Mouse (Mus musculus): ENCODE data around the gene Arf5. TPM values are rescaled to one million over a fixed set of nuclear protein-coding genes. Genes with fewer than 3 reads are reported as not detected.

The Arf5 gene
- polyA plus RNA-seq, 1 experiment from 2014 or later = 340 TPM

- H3K4me2 ChIP-seq = no peak overlapping the region
- ATAC-seq (ENCODE audit: insufficient read depth, low FRiP score, low read depth) = no peak
Observed at GRCm38 (mm10) chr6:28418449-28418848, 4.9 kb upstream of the Arf5 start.

GRCm38 (mm10) chr6:28419673-28420072 lies 3.7 kb upstream of the Arf5 start:
- H3K27me3 ChIP-seq (replicated peaks) = no peaks in the 10 kb centered on the region
- H3K27ac ChIP-seq = no peak overlapping the region
- no peak for ATAC-seq (ENCODE audit: insufficient read depth, low FRiP score, low read depth)
- H3K9ac ChIP-seq = no peak overlapping the region
- peaks cover 20% of the 10 kb centered on the region for H3K36me3 ChIP-seq
- H3K9me3 ChIP-seq = no peaks in the 10 kb centered on the region
- WGBS = 65% methylated on average over 2 of the region's 2 CpGs
- H3K4me1 ChIP-seq = peaks cover 17% of the 10 kb centered on the region
- no peak overlapping the region for H3K4me3 ChIP-seq (replicated peaks)
- peak overlapping the region; percentile 79; the same call in 1 of the 2 replicates for H3K4me2 ChIP-seq

More at GRCm38 (mm10) chr6:28418449-28418848, 4.9 kb upstream of the Arf5 start:
- Histone ChIP-seq H3K9ac (no peak overlapping the region), H3K4me1 (peaks cover 11% of the 10 kb centered on the region), H3K9me3 (no peaks in the 10 kb centered on the region), H3K27me3 (replicated peaks) (no peaks in the 10 kb centered on the region), H3K4me3 (replicated peaks) (no peak overlapping the region), H3K36me3 (peaks cover 20% of the 10 kb centered on the region), H3K27ac (no peak overlapping the region)
- 82% methylated on average over 14 of the region's 14 CpGs for WGBS

- H3K4me3 ChIP-seq (replicated peaks) = peak overlapping the region; percentile 81
- H3K4me1 ChIP-seq = peaks cover 22% of the 10 kb centered on the region
- no peak for ATAC-seq (ENCODE audit: insufficient read depth, low FRiP score, low read depth)
- no peaks in the 10 kb centered on the region for H3K27me3 ChIP-seq (replicated peaks)
- H3K9ac ChIP-seq = 0 out of 2 replicates have a peak overlapping the region, but pooled peaks have one; percentile 72
- H3K9me3 ChIP-seq = no peaks in the 10 kb centered on the region
- no peak overlapping the region for H3K27ac ChIP-seq
- H3K36me3 ChIP-seq = peaks cover 17% of the 10 kb centered on the region
- 75% methylated on average over 17 of the region's 17 CpGs for WGBS
- peak overlapping the region; percentile 79 for H3K4me2 ChIP-seq
Observed at GRCm38 (mm10) chr6:28420361-28420760, 3.0 kb upstream of the Arf5 start.

- H3K9ac ChIP-seq = peak overlapping the region; percentile 72; the same call in 1 of the 2 replicates
- H3K4me3 ChIP-seq (replicated peaks) = peak overlapping the region; percentile 81
- no peaks in the 10 kb centered on the region for H3K27me3 ChIP-seq (replicated peaks)
- peaks cover 22% of the 10 kb centered on the region for H3K4me1 ChIP-seq
- ATAC-seq (ENCODE audit: insufficient read depth, low FRiP score, low read depth) = no peak
- peaks cover 19% of the 10 kb centered on the region for H3K36me3 ChIP-seq
- no peaks in the 10 kb centered on the region for H3K9me3 ChIP-seq
- peak overlapping the region; percentile 79 for H3K27ac ChIP-seq
- WGBS = 14% methylated on average over 13 of the region's 13 CpGs
- H3K4me2 ChIP-seq = peak overlapping the region; percentile 79
Observed at GRCm38 (mm10) chr6:28420865-28421264, 2.5 kb upstream of the Arf5 start.

- H3K4me3 ChIP-seq (replicated peaks) = peak overlapping the region; percentile 81
- H3K4me1 ChIP-seq = peaks cover 22% of the 10 kb centered on the region
- H3K36me3 ChIP-seq = peaks cover 23% of the 10 kb centered on the region
- WGBS = under 1% methylated on average over 27 of the region's 27 CpGs
- H3K9ac ChIP-seq = peak overlapping the region; percentile 72
- H3K4me2 ChIP-seq = peak overlapping the region; percentile 79
- ATAC-seq (ENCODE audit: insufficient read depth, low FRiP score, low read depth) = peak; percentile 92
- H3K27ac ChIP-seq = peak overlapping the region; percentile 79
- H3K27me3 ChIP-seq (replicated peaks) = no peaks in the 10 kb centered on the region
- H3K9me3 ChIP-seq = no peaks in the 10 kb centered on the region
Observed at GRCm38 (mm10) chr6:28421469-28422000, 1.8 kb upstream of the Arf5 start.

- H3K9ac ChIP-seq = no peak overlapping the region
- H3K9me3 ChIP-seq = no peaks in the 10 kb centered on the region
- peak overlapping the region; percentile 81; the same call in 1 of the 2 replicates for H3K27ac ChIP-seq
- H3K4me2 ChIP-seq = peak overlapping the region; percentile 42
- H3K36me3 ChIP-seq = peaks cover 21% of the 10 kb centered on the region
- WGBS = 66% methylated on average over 15 of the region's 15 CpGs
- H3K27me3 ChIP-seq (replicated peaks) = no peaks in the 10 kb centered on the region
- no peak for ATAC-seq (ENCODE audit: insufficient read depth, low FRiP score, low read depth)
- peaks cover 22% of the 10 kb centered on the region for H3K4me1 ChIP-seq
- peak overlapping the region; percentile 95 for H3K4me3 ChIP-seq (replicated peaks)
Observed at GRCm38 (mm10) chr6:28422651-28423290, 589 bp upstream of the Arf5 start.

- H3K36me3 ChIP-seq = peaks cover 9% of the 10 kb centered on the region
- H3K4me1 ChIP-seq = peaks cover 22% of the 10 kb centered on the region
- no peaks in the 10 kb centered on the region for H3K27me3 ChIP-seq (replicated peaks)
- 8% methylated on average over 46 of the region's 46 CpGs for whole genome bisulfite sequencing
- peak overlapping the region; percentile 81 for H3K27ac ChIP-seq
- H3K9me3 ChIP-seq = no peaks in the 10 kb centered on the region
- H3K9ac ChIP-seq = peak overlapping the region; percentile 99
- peak; percentile 28; the same call in 1 of the 2 replicates for ATAC-seq (ENCODE audit: insufficient read depth, low FRiP score, low read depth)
- H3K4me3 ChIP-seq (replicated peaks) = peak overlapping the region; percentile 95
- peak overlapping the region; percentile 62 for H3K4me2 ChIP-seq
Observed at GRCm38 (mm10) chr6:28423767-28424695, 671 bp downstream of the Arf5 start.

- 84% methylated on average over 6 of the region's 6 CpGs for WGBS
- Histone ChIP-seq H3K9me3 (no peaks in the 10 kb centered on the region), H3K9ac (no peak overlapping the region), H3K4me2 (peak overlapping the region; percentile 62), H3K4me3 (replicated peaks) (no peak overlapping the region), H3K27ac (no peak overlapping the region), H3K4me1 (peaks cover 20% of the 10 kb centered on the region), H3K36me3 (peaks cover 8% of the 10 kb centered on the region), H3K27me3 (replicated peaks) (no peaks in the 10 kb centered on the region)
- no peak for ATAC-seq (ENCODE audit: insufficient read depth, low FRiP score, low read depth)
Observed at GRCm38 (mm10) chr6:28425019-28425418, 1.7 kb downstream of the Arf5 start.

- no peak within 1 kb of the TSS for H3K27ac ChIP-seq
- no peaks in the 10 kb centered on the region for H3K27me3 ChIP-seq (replicated peaks)
- no peak within 1 kb of the TSS for H3K4me2 ChIP-seq
- H3K9me3 ChIP-seq = no peaks in the 10 kb centered on the region
- H3K4me1 ChIP-seq = peaks cover 11% of the 10 kb centered on the region; the same call in 1 of the 2 replicates
- no peak within 1 kb of the TSS for H3K9ac ChIP-seq
- ATAC-seq (ENCODE audit: insufficient read depth, low FRiP score, low read depth) = no peak
- WGBS = 78% methylated on average over 3 of the region's 3 CpGs
- no peak within 1 kb of the TSS for H3K4me3 ChIP-seq (replicated peaks)
- H3K36me3 ChIP-seq = peaks cover 8% of the 10 kb centered on the region
Observed at GRCm38 (mm10) chr6:28427096-28427839, 3.9 kb downstream of the Arf5 start, which contains the start of gene Fscn3. Fscn3 (plus strand) TSS chr6:28427789.

GRCm38 (mm10) chr6:28428290-28428689 lies 4.9 kb downstream of the Arf5 start, which contains the start of gene Gcc1:
Gcc1 (minus strand) TSS chr6:28428390.
- Histone ChIP-seq H3K4me2 (no peak within 1 kb of the TSS), H3K9ac (no peak within 1 kb of the TSS), H3K9me3 (no peaks in the 10 kb centered on the region), H3K4me3 (replicated peaks) (no peak within 1 kb of the TSS), H3K27me3 (replicated peaks) (no peaks in the 10 kb centered on the region), H3K36me3 (peaks cover 8% of the 10 kb centered on the region), H3K4me1 (peaks cover 11% of the 10 kb centered on the region; the same call in 1 of the 2 replicates), H3K27ac (no peak within 1 kb of the TSS)
- WGBS = 84% methylated on average over 3 of the region's 3 CpGs
- ATAC-seq (ENCODE audit: insufficient read depth, low FRiP score, low read depth) = no peak

- WGBS = 86% methylated on average over 11 of the region's 11 CpGs
Observed at GRCm38 (mm10) chr6:28429870-28430269, 6.5 kb downstream of the Arf5 start.

More at GRCm38 (mm10) chr6:28429870-28430269, 6.5 kb downstream of the Arf5 start:
- Histone ChIP-seq H3K36me3 (peaks cover 8% of the 10 kb centered on the region), H3K4me3 (replicated peaks) (no peak overlapping the region), H3K27ac (no peak overlapping the region), H3K4me1 (peaks cover 3% of the 10 kb centered on the region; the same call in 1 of the 2 replicates), H3K9me3 (no peaks in the 10 kb centered on the region), H3K9ac (no peak overlapping the region), H3K4me2 (no peak overlapping the region), H3K27me3 (replicated peaks) (no peaks in the 10 kb centered on the region)
- no peak for ATAC-seq (ENCODE audit: insufficient read depth, low FRiP score, low read depth)
